Mouse (Mus musculus) limb, embryonic 14.5 days (tissue): ENCODE results near the gene Thsd4. TPM values are rescaled to one million over a fixed set of nuclear protein-coding genes. Genes with fewer than 3 reads are reported as not detected.
"Not testable (repeated sequence)": the region's sequence is repeated elsewhere in the genome, so short reads cannot be mapped to it uniquely, and the experiment has no call there.

Experiments used
- ATAC-seq: fragments of 200-750 bp; cut with Nextera tagmentation; 2 replicates; pipeline ENCODE4 v1.8.0; 2017; ENCODE audit warnings: low read depth, moderate number of reproducible peaks, moderate TSS enrichment; ENCODE audit not compliant: low FRiP score
- DNase-seq: peaks from one replicate; pipeline ENCODE4 v3.0.0-alpha.2; 2015; ENCODE audit warnings: low spot score
- H3K27ac ChIP-seq: fragments of 300-500 bp; sonication (generic); replicated peaks from 2 replicates; pipeline ENCODE4 v1.5.1; 2014; ENCODE audit warnings: low read depth, mild to moderate bottlenecking, low read length, moderate library complexity, mixed read lengths
- H3K27me3 ChIP-seq: fragments of 300-500 bp; sonication (generic); 2 replicates; pipeline ENCODE4 v1.6.1; 2014; ENCODE audit warnings: low read length, mixed read lengths; ENCODE audit not compliant: control insufficient read depth, insufficient read depth
- H3K36me3 ChIP-seq: fragments of 300-500 bp; sonication (generic); 2 replicates; pipeline ENCODE4 v1.6.1; 2014; ENCODE audit warnings: mild to moderate bottlenecking, low read length, moderate library complexity, mixed read lengths; ENCODE audit not compliant: control insufficient read depth, insufficient read depth
- H3K4me1 ChIP-seq: fragments of 300-500 bp; sonication (generic); 2 replicates; pipeline ENCODE4 v1.6.1; 2014; ENCODE audit warnings: antibody characterized with exemption, low read length, mixed read lengths; ENCODE audit not compliant: control insufficient read depth, insufficient read depth
- H3K4me2 ChIP-seq: fragments of 300-500 bp; sonication (generic); replicated peaks from 2 replicates; pipeline ENCODE4 v1.6.1; 2014; ENCODE audit warnings: low read depth, mild to moderate bottlenecking, low read length, moderate library complexity; ENCODE audit not compliant: severe bottlenecking
- H3K4me3 ChIP-seq: fragments of 300-500 bp; sonication (generic); replicated peaks from 2 replicates; pipeline ENCODE4 v1.5.1; 2014; ENCODE audit warnings: low read length
- H3K9ac ChIP-seq: fragments of 300-500 bp; sonication (generic); 2 replicates; pipeline ENCODE4 v1.6.1; 2014; ENCODE audit warnings: mild to moderate bottlenecking, low read depth, low read length, moderate library complexity; ENCODE audit not compliant: severe bottlenecking
- H3K9me3 ChIP-seq: fragments of 300-500 bp; sonication (generic); 2 replicates; pipeline ENCODE4 v1.6.1; 2016; ENCODE audit warnings: low read length; ENCODE audit not compliant: control insufficient read depth
- POLR2A ChIP-seq: fragments of 200-500 bp; IDR thresholded peaks from 2 replicates; pipeline ENCODE4 v1.8.0; 2012; ENCODE audit warnings: inconsistent platforms, mild to moderate bottlenecking, moderate library complexity, borderline replicate concordance; ENCODE audit not compliant: insufficient read depth, insufficient read length; ENCODE audit errors: extremely low read depth
- WGBS: fragments of 180-500 bp; shearing (Covaris S2); extraction: QIAGEN DNeasy Blood & Tissue Kit; methylation state at CpG from one replicate; pipeline ENCODE4 v1.1.7; 2014; 5-methylcytosine and 5-hydroxymethylcytosine counted together
- polyA plus RNA-seq, 2 experiments: library from polyadenylated mRNA; depleted of rRNA in 1 of 2; stranded (reverse) in 1 of 2; unstranded in 1 of 2; fragments of >200 nt; fragmentation: Nextera tagmentation in 1 of 2; extraction: Ambion mirVana in 1 of 2; gene quantifications; 2 replicates each; pipeline versions ENCODE4 v1.2.1 to v1.2.3; 2012 to 2014

The Thsd4 gene
- polyA plus RNA-seq, 2 experiments: 30.8 to 31.2 TPM

DNA sequence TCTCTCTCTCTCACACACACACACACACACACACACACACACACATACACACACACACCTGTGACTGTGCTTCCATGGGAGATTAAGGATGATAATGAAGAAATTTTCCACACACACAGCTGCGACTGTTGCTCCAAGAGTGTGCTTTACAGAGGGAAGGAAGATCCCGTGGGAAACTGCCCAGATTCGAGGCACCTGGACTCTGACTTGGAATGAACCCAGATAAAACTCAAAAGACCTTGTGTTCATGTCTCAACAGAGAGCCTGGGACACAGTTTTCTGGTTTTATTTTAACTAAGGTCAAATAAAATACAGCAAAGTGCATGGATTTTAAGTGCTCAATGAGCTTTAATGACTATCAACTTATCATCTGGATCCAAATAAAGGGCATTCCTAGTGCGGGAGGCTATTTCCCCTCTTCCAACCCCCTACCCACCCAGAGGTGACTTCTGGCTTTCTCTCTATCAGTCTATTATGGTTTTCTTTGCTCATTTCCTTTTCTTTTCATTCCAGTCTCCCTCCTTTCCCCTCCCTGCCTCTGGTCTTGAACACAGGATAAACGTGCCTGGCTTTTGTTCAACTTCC, 579.3 kb downstream of the Thsd4 start:
- ATAC-seq: peak; percentile 64; the same call in 1 of the 2 replicates
- no peak for TF ChIP-seq POLR2A
- H3K27ac ChIP-seq: no peak overlapping the region
- H3K4me3 ChIP-seq: no peak overlapping the region
- H3K36me3 ChIP-seq: no peaks in the 10 kb centered on the region
- H3K9ac ChIP-seq: no peak overlapping the region
- DNase-seq: no peak
- H3K4me1 ChIP-seq: peaks cover 5% of the 10 kb centered on the region; the same call in 1 of the 2 replicates
- no peak overlapping the region for H3K4me2 ChIP-seq
- 30% methylated on average over 5 of the region's 5 CpGs for WGBS
- no peaks in the 10 kb centered on the region for H3K27me3 ChIP-seq
- H3K9me3 ChIP-seq: no peaks in the 10 kb centered on the region

DNA sequence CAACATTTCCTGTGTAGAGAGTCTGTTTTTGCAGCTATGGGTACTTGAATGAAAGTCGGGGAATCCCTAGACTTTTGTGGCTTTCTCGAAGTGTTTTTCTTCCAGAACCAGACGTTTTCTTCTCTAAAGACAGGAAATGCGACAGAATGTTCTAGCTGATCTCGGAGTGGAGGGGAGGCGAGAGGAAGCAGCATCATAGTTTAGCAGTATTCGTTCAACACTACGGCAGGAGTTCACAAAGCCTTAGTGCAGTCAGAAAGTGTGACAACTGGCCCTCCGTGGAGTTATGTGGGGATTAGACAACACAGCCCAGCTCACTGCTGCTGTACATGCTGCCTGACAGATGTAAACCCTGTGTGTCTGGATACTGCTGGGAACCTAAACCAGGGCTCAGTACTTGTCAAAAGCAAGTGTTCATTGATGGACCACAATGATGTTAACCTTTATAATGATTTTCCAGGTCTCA, 579.9 kb downstream of the Thsd4 start:
- no peaks in the 10 kb centered on the region for H3K36me3 ChIP-seq
- H3K4me1 ChIP-seq: peaks cover 5% of the 10 kb centered on the region; the same call in 1 of the 2 replicates
- ATAC-seq (peak; percentile 71), DNase-seq (peak; percentile 54)
- H3K4me3 ChIP-seq: no peak overlapping the region
- WGBS: 34% methylated on average over 9 of the region's 9 CpGs
- no peaks in the 10 kb centered on the region for H3K9me3 ChIP-seq
- no peak overlapping the region for H3K27ac ChIP-seq
- no peaks in the 10 kb centered on the region for H3K27me3 ChIP-seq
- TF ChIP-seq POLR2A: no peak
- H3K9ac ChIP-seq: no peak overlapping the region
- no peak overlapping the region for H3K4me2 ChIP-seq

DNA sequence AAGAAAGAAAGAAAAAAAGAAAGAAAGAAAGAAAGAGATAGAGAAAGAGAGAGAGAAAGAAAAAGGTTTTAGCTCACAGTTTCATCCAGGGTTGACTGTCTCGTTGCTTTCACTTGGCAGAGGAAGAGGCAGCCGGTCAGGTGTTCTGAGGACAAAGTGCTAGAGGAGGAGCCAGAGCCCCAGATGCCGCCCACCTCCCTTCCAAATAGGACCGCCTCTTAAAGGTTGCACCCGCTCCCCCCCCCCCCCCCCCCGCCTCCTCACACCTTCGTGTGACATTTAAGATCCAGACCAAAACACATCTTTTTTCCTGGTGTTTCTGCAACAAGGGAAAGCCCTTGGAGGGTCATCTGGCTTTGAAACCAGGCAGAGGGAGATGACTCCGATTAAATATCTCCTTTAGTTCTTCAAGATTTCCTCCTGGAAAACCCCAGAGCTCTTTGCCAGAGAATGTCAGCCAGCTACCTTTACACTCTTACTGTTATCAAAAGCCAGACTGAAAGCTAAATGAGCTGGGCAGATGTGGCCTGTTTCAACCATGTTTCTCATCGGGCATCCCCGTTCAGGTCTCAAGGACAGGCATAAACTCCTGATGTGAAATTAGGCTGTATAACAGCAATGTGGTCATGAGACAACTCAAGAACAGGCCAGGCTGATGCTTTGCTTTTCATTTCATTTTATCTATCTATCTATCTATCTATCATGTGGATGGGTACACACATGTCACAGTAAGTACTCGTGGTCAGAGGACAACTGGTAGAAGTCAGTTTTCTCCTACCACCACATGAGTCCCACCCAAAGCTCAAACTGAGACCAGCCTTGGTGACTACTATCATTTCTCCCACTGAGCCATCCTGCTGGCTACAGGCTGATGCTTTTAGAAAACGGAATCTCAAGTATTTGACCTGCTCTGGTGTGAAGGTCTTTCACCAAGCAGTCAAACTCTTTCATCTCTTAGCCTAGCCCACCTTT, 580.6 kb downstream of the Thsd4 start:
- no peaks in the 10 kb centered on the region for H3K9me3 ChIP-seq
- no peaks in the 10 kb centered on the region for H3K27me3 ChIP-seq
- H3K9ac ChIP-seq: no peak overlapping the region
- DNase-seq: no peak
- no peak overlapping the region for H3K4me3 ChIP-seq
- no peak overlapping the region for H3K4me2 ChIP-seq
- no peak for TF ChIP-seq POLR2A
- peaks cover 5% of the 10 kb centered on the region; the same call in 1 of the 2 replicates for H3K4me1 ChIP-seq
- no peaks in the 10 kb centered on the region for H3K36me3 ChIP-seq
- no peak overlapping the region for H3K27ac ChIP-seq
- no peak for ATAC-seq
- WGBS: 56% methylated on average over 10 of the region's 12 CpGs

DNA sequence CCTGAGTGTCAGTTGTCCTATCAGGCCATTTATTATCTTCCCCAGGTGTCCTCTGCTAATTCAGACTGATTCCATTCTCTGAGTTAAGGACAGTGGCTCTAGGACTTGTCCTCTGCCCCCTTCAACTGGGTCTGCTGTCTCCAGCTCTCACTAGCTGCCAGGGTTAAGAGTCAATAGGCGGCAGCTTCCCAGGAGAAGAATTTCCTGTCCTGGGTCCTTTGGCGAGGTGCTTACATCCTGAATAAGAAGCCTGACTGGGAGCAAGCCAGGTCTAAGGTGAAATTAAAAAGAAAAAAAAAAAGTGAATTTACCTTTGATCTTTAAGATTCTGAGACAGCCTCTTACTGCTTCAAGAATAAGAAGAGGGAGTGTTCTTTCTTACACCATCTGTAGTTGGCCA, 582.2 kb downstream of the Thsd4 start:
- H3K4me1 ChIP-seq: peaks cover 5% of the 10 kb centered on the region; the same call in 1 of the 2 replicates
- WGBS: 46% methylated on average over 2 of the region's 2 CpGs
- H3K9ac ChIP-seq: no peak overlapping the region
- TF ChIP-seq POLR2A: no peak
- no peak overlapping the region for H3K4me3 ChIP-seq
- H3K9me3 ChIP-seq: no peaks in the 10 kb centered on the region
- DNase-seq (no peak), ATAC-seq (no peak)
- H3K27ac ChIP-seq: no peak overlapping the region
- H3K36me3 ChIP-seq: no peaks in the 10 kb centered on the region
- no peaks in the 10 kb centered on the region for H3K27me3 ChIP-seq
- no peak overlapping the region for H3K4me2 ChIP-seq

DNA sequence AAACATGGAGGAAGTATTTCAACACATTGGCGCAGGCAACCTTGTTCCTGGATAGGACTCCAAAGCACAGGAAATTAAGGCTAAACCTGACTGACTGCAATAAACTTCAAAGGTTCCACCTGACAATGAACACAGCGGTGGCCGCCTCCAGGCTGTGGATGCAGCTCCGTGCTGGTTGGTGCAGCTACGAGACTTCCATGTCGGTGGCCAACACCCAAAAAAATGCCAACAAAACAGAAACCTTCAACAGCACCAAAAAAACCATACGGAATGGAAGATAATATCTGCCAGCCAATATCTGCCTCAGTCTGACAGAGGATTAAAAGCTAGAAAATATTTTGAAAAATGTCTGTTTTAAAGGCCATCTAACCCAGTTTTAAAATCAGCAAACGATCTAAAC, 583.3 kb downstream of the Thsd4 start:
- Histone ChIP-seq H3K9me3 (no peaks in the 10 kb centered on the region), H3K4me3 (no peak overlapping the region), H3K36me3 (no peaks in the 10 kb centered on the region), H3K27me3 (no peaks in the 10 kb centered on the region), H3K4me2 (no peak overlapping the region), H3K27ac (no peak overlapping the region), H3K4me1 (peaks cover 5% of the 10 kb centered on the region; the same call in 1 of the 2 replicates), H3K9ac (no peak overlapping the region)
- DNase-seq: no peak
- 38% methylated on average over 8 of the region's 8 CpGs for WGBS
- no peak for TF ChIP-seq POLR2A
- no peak for ATAC-seq

DNA sequence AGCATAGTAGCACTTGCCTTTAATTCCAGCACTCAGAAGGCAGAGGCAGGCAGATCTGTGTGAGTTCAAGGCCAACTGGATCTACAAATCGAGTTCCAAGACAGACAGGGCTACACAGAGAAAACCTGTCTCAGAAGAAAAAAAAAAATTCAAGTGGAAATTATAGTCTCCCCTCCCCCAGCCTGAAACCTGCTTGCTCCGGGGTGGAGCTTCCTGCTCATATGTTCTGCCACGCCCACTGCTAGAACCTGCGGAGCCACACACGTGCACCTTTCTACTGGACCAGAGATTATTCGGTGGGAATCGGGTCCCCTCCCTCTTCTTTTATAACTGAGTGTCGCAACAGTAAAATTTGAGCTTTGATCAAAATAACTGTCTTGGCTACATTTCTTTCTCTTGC, 586.0 kb downstream of the Thsd4 start:
- not testable (repeated sequence) for H3K9ac ChIP-seq, H3K9me3 ChIP-seq, H3K27me3 ChIP-seq, DNase-seq, H3K4me3 ChIP-seq, H3K4me2 ChIP-seq, H3K27ac ChIP-seq, H3K4me1 ChIP-seq, H3K36me3 ChIP-seq, ATAC-seq
- WGBS: 77% methylated on average over 8 of the region's 8 CpGs
